Mouse (Mus musculus) bone marrow, adult 2 months (tissue): Measurements from ENCODE around the gene Ap1g1.

Experiments used
- CTCF ChIP-seq: fragments of 200-500 bp; IDR thresholded peaks from 2 replicates; pipeline ENCODE4 v1.5.1; 2011; ENCODE audit warnings: low read length, control low read depth; ENCODE audit not compliant: control insufficient read depth, insufficient read depth
- POLR2A ChIP-seq: fragments of 200-500 bp; IDR thresholded peaks from 2 replicates; pipeline ENCODE4 v1.6.1; 2011; ENCODE audit warnings: low read depth, mild to moderate bottlenecking, control low read depth, low read length, borderline replicate concordance; ENCODE audit not compliant: control insufficient read depth

GRCm38 (mm10) chr8:109864798-109865197 is 86.4 kb downstream of the Ap1g1 start:
- TF ChIP-seq CTCF: no peak
- TF ChIP-seq POLR2A: no peak
